Mouse (Mus musculus): ENCODE results near the gene Xlr3a.
"Not testable (repeated sequence)": the region's sequence is repeated elsewhere in the genome, so short reads cannot be mapped to it uniquely, and the experiment has no call there.

Gene Xlr3a

GRCm38 (mm10) chrX:73096941-73097508 is at the start of gene Xlr3a:
TSS of gene Xlr3a (minus strand) at chrX:73097095.
- peak in 1 of 2 experiments; percentile 2 for DNase-seq

GRCm38 (mm10) chrX:73143218-73143618 is 46.3 kb upstream of the Xlr3a start:
- DNase-seq: not testable (repeated sequence)

DNA sequence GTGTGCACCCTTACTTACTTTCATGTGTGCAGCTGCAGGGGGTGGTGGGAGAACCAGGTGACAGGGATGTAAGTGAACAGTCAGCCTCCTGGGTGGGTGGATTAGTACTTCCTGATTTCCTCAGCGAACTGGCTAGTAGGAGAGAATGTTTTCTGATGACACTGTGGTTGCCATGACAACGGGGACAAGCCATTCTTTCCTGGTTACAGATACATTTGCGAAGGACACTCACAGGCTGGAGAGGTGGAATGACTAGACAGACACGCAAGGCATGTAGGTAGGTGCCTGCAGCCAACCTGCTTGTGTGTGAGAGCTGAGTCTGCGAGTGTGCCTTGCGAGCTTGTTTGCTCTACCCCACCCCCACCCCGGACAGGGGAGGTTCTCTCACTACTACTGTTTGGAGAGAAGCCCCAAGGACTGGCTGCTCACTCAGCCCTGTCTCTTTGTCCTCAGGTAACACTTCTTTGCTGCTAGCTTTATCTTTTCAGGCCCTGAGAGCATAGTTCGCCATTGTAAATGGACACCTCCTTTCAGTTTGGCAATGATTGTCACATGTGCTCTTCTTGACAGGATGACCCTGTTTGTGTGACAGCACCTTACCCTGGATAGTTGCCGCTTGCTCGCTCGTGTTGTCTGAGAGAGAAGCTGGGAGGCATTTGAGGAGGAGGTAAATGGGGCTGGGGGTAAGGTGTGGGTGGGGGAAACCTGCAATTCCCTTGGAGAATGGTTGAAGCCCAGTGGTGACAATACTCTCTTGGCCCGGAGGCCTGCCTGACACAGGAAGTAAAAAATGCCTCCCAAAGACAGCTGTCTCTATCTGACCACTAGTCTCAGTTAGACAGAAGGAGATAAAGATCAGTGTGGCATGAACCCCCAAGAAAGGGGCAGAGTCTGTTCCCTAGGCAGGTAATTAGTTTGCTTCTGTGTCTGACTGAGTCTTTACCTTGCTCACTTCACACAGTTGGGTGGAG is 26.2 kb upstream of the Xlr3a start:
- DNase-seq: not testable (repeated sequence)

GRCm38 (mm10) chrX:73116747-73117146 is 19.9 kb upstream of the Xlr3a start, which contains the start of gene Gm14685:
TSS of gene Gm14685 (plus strand) at chrX:73117047.
- DNase-seq: not testable (repeated sequence)

DNA sequence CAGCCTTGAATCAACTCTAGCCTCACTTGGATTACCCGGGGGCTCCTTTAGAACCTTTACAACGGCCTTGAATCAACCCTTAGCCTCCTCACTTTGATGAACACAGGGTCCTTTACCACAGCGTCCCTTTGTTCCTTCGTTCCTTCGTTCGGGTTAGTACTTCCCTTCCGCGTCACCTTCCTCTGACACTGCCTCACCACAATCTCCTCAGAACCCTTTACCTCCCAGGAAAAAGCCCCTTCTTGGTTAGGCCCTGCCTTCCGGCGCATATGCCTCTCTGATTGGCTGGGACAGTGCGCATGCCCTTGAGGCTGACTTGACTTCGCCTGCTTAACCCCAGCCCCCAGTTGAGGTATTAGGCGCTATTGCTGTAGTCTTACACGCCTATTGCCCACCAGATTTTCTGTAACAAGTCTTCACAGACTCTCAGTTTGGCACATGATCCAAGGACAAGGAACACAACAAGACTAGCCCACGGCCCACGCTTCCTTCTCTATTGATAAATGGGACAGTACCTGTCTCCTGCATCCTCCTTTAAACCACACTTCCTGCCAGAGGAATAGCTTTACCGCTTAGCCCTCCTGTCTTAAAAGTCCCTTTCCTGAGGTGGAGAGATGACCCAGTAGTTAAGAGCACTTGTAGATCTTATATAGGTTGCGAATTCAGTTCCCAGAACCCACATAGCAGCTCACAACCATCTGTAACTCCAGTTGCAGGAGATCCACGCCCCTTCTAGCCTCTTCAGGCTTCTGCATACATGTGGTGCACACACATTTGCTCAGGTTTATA is 14.4 kb downstream of the Xlr3a start, which contains the start of gene Xlr4a:
Gene Xlr4a (minus strand): TSS at position 212 of the 789 bp plus-strand sequence.
- DNase-seq: not testable (repeated sequence)

GRCm38 (mm10) chrX:73066765-73067312 is 30.1 kb downstream of the Xlr3a start:
- DNase-seq: peak; percentile 17 to 20

GRCm38 (mm10) chrX:73064415-73064793 is 32.5 kb downstream of the Xlr3a start, which contains the start of gene Pnma3:
TSS of gene Pnma3 (plus strand) at chrX:73064787.
- DNase-seq: peak; percentile 25 to 38

DNA sequence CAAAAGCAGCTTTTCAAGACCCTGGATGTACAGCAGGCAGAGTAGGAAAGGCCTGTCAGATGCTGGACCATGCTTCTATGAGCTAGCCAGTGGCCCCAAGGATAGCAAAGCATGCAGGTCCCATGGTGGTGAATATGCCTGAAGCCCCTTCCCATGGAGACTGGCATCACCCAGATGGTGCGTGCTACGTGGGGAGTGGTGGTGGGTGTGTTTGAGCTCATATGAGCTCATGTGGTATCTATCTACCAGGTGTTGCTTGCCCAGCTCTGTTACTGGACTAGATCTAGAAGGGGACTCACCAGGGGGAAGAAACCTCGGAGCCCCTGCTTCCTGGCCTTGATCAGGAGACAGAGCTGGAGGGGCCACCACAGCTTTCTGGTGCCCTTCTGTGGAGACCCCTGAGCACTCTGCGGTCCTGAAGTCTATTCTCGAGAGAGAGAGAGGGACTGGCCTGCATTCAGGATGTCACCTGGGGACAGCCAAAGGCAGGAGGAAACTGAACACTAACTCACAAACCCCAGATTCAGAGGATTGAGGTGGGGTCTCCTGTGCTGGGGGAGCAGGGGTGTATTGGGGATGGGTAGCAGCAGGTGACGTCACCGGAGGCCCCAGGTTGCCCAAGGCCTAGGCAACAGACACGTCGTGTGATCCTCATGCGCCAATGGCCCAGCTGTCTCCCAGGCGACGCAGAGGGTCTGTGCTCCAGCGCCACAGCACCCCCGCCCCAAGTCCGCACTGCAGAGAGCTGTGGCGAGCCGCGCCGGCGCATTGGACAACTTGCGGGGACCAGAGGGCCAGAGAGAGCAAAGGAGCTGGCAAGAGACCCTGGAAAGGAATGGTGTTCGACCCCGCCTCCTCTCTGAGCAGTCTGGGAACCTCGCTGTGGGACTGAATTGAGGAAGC is 33.1 kb downstream of the Xlr3a start:
- peak; percentile 48 to 57 for DNase-seq

- DNase-seq: no peak
These were observed 34.6 kb downstream of the Xlr3a start for GRCm38 (mm10) chrX:73062323-73062722.

DNA sequence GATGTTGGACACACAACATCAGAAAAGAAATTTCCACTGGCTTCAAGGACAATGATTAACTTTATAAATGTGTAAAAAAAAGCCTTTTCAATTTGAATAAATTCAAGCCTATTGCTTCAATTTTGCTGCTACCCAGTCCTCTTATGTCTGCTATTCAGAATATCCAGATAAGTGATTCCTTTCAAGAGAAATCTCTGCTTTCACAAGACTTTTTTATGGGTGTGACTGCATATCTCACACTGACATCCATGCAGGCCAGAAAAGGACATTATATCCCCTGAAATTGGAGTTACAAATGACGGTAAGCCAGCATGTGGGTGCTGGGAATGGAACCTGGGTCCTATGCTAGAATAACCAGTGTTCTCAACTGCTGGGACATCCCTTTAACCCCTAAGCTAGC is 35.4 kb downstream of the Xlr3a start:
- DNase-seq: no peak

- DNase-seq: peak; percentile 95 to 96
These were observed 42.9 kb downstream of the Xlr3a start for GRCm38 (mm10) chrX:73053860-73054563.

DNA sequence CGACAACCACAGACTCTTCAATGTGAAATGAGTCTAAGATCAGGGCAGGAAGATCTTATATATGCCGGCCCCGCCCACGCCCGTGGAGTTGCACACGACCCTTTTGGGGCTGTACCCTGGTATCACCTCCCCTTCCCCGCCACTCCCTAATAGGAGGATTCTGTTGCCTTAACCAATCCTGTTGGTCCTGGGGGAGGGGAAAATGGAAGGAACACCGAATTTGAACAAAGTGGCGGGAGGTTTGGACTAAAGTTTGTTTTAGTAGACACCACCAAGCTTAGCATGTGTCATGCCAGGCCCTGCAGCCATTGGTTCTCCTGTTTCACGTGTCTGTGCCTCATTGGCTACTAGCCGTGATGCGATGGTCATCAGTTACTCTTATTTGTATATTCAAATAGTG is 57.2 kb downstream of the Xlr3a start:
- DNase-seq: no peak

DNA sequence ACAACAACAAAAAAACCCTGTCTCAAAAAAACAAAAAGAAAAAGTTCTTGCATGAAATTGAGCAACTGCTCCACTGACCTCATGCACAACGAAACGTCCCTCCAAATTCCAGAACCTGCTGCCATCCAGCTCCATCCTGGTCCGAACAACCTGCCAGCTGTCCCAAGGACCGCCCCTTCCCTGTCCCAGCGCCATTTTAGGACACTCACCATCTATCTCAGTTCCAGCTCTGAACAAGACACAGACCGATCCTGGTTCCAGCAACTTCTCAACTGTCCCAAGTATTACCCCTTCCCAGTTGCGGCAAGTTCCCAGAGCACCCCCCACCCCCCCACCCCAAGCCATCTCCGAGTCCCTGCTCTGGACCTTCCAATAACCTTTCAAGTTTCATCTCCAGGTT is 58.1 kb downstream of the Xlr3a start:
- no peak for DNase-seq

DNA sequence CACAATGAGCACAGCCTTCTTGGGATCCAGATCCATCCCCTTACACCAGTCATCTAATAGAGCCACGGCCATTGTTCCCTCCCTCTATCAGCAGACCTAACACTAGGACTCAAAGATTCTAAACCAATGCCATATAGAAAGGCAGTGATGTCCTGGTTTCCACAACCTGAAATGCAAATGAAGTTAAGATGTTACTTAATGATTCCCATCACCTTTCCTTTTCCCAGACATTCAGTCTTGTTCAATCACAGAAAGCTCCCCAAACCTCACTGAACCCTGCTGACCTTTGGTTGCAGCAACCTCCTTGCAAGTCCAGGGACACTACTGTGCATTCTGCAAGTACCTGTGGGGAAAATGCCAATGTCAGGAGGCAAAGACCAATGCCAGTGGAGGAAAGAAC is 59.9 kb downstream of the Xlr3a start, which contains the start of gene Pnma5:
Gene Pnma5 (minus strand): TSS at position 101 of the 400 bp plus-strand sequence.
- no peak for DNase-seq
